Mouse (Mus musculus): ENCODE measurements around the gene Nhp2. TPM values are rescaled to one million over a fixed set of nuclear protein-coding genes. Genes with fewer than 3 reads are reported as not detected.

Nhp2 gene
- polyA plus RNA-seq, 1 experiment from 2014 or later: 155 TPM

GRCm38 (mm10) chr11:51638497-51638896 lies 19.0 kb downstream of the Nhp2 start:
- H3K36me3 ChIP-seq: peaks cover under 1% of the 10 kb centered on the region; the same call in 1 of the 2 replicates
- no peak for ATAC-seq (ENCODE audit: insufficient read depth, low FRiP score, low read depth)
- no peak overlapping the region for H3K4me3 ChIP-seq (replicated peaks)
- H3K9ac ChIP-seq: no peak overlapping the region
- peak overlapping the region; percentile 50 for H3K4me2 ChIP-seq
- WGBS: 65% methylated on average over 5 of the region's 5 CpGs
- peak overlapping the region; percentile 66 for H3K27ac ChIP-seq
- H3K9me3 ChIP-seq: no peaks in the 10 kb centered on the region
- H3K27me3 ChIP-seq (replicated peaks): no peaks in the 10 kb centered on the region
- H3K4me1 ChIP-seq: peaks cover 22% of the 10 kb centered on the region; the same call in 1 of the 2 replicates

GRCm38 (mm10) chr11:51640748-51641147 lies 21.2 kb downstream of the Nhp2 start:
- Histone ChIP-seq H3K9ac (no peak overlapping the region), H3K27ac (0 out of 2 replicates have a peak overlapping the region, but pooled peaks have one; percentile 16), H3K36me3 (peaks cover 5% of the 10 kb centered on the region; the same call in 1 of the 2 replicates), H3K4me2 (no peak overlapping the region), H3K4me1 (peaks cover 16% of the 10 kb centered on the region; the same call in 1 of the 2 replicates), H3K4me3 (replicated peaks) (no peak overlapping the region), H3K27me3 (replicated peaks) (no peaks in the 10 kb centered on the region), H3K9me3 (no peaks in the 10 kb centered on the region)
- no peak for ATAC-seq (ENCODE audit: insufficient read depth, low FRiP score, low read depth)
- WGBS: 74% methylated on average over 7 of the region's 7 CpGs

GRCm38 (mm10) chr11:51643202-51643601 lies 23.7 kb downstream of the Nhp2 start:
- no peak for ATAC-seq (ENCODE audit: insufficient read depth, low FRiP score, low read depth)
- WGBS: 68% methylated on average over 9 of the region's 9 CpGs
- H3K36me3 ChIP-seq: peaks cover 5% of the 10 kb centered on the region; the same call in 1 of the 2 replicates
- H3K27ac ChIP-seq: no peak overlapping the region
- H3K4me2 ChIP-seq: no peak overlapping the region
- peaks cover 13% of the 10 kb centered on the region for H3K4me1 ChIP-seq
- H3K9ac ChIP-seq: no peak overlapping the region
- no peaks in the 10 kb centered on the region for H3K9me3 ChIP-seq
- H3K27me3 ChIP-seq (replicated peaks): no peaks in the 10 kb centered on the region
- H3K4me3 ChIP-seq (replicated peaks): no peak overlapping the region

GRCm38 (mm10) chr11:51643761-51644160 lies 24.2 kb downstream of the Nhp2 start:
- Histone ChIP-seq H3K9ac (no peak overlapping the region), H3K36me3 (peaks cover 5% of the 10 kb centered on the region; the same call in 1 of the 2 replicates), H3K27me3 (replicated peaks) (no peaks in the 10 kb centered on the region), H3K4me1 (peaks cover 12% of the 10 kb centered on the region; the same call in 1 of the 2 replicates), H3K4me2 (no peak overlapping the region), H3K27ac (no peak overlapping the region), H3K9me3 (no peaks in the 10 kb centered on the region), H3K4me3 (replicated peaks) (no peak overlapping the region)
- 51% methylated on average over 15 of the region's 15 CpGs for WGBS
- no peak for ATAC-seq (ENCODE audit: insufficient read depth, low FRiP score, low read depth)

- Histone ChIP-seq H3K27me3 (replicated peaks) (no peaks in the 10 kb centered on the region), H3K4me3 (replicated peaks) (no peak overlapping the region), H3K4me1 (peaks cover 13% of the 10 kb centered on the region), H3K9me3 (no peaks in the 10 kb centered on the region), H3K36me3 (peaks cover 5% of the 10 kb centered on the region; the same call in 1 of the 2 replicates), H3K4me2 (no peak overlapping the region), H3K9ac (no peak overlapping the region), H3K27ac (no peak overlapping the region)
- ATAC-seq (ENCODE audit: insufficient read depth, low FRiP score, low read depth): no peak
- 79% methylated on average over 16 of the region's 16 CpGs for WGBS
Measured at GRCm38 (mm10) chr11:51644217-51644616, 24.7 kb downstream of the Nhp2 start.

GRCm38 (mm10) chr11:51645293-51645692 lies 25.8 kb downstream of the Nhp2 start:
- Histone ChIP-seq H3K27me3 (replicated peaks) (no peaks in the 10 kb centered on the region), H3K4me3 (replicated peaks) (no peak overlapping the region), H3K9ac (no peak overlapping the region), H3K27ac (no peak overlapping the region), H3K4me1 (peaks cover 24% of the 10 kb centered on the region), H3K36me3 (peaks cover 5% of the 10 kb centered on the region; the same call in 1 of the 2 replicates), H3K4me2 (no peak overlapping the region; the same call in 1 of the 2 replicates), H3K9me3 (no peaks in the 10 kb centered on the region)
- no peak for ATAC-seq (ENCODE audit: insufficient read depth, low FRiP score, low read depth)
- WGBS: 80% methylated on average over 13 of the region's 13 CpGs

- no peak overlapping the region for H3K27ac ChIP-seq
- H3K4me2 ChIP-seq: no peak overlapping the region
- no peak overlapping the region for H3K9ac ChIP-seq
- peaks cover 5% of the 10 kb centered on the region; the same call in 1 of the 2 replicates for H3K36me3 ChIP-seq
- H3K4me3 ChIP-seq (replicated peaks): no peak overlapping the region
- no peak for ATAC-seq (ENCODE audit: insufficient read depth, low FRiP score, low read depth)
- WGBS: 75% methylated on average over 7 of the region's 7 CpGs
- no peaks in the 10 kb centered on the region for H3K9me3 ChIP-seq
- H3K27me3 ChIP-seq (replicated peaks): no peaks in the 10 kb centered on the region
- H3K4me1 ChIP-seq: peaks cover 26% of the 10 kb centered on the region
Measured at GRCm38 (mm10) chr11:51646245-51646644, 26.7 kb downstream of the Nhp2 start.

- no peak for ATAC-seq (ENCODE audit: insufficient read depth, low FRiP score, low read depth)
- Histone ChIP-seq H3K4me1 (peaks cover 26% of the 10 kb centered on the region), H3K27ac (peak overlapping the region; percentile 68; the same call in 1 of the 2 replicates), H3K4me3 (replicated peaks) (no peak overlapping the region), H3K36me3 (peaks cover 5% of the 10 kb centered on the region; the same call in 1 of the 2 replicates), H3K4me2 (no peak overlapping the region), H3K9ac (no peak overlapping the region), H3K27me3 (replicated peaks) (no peaks in the 10 kb centered on the region), H3K9me3 (no peaks in the 10 kb centered on the region)
- 55% methylated on average over 15 of the region's 15 CpGs for WGBS
Measured at GRCm38 (mm10) chr11:51646751-51647667, 27.5 kb downstream of the Nhp2 start.

- peaks cover 4% of the 10 kb centered on the region; the same call in 1 of the 2 replicates for H3K36me3 ChIP-seq
- ATAC-seq (ENCODE audit: insufficient read depth, low FRiP score, low read depth): no peak
- H3K9ac ChIP-seq: no peak overlapping the region
- no peaks in the 10 kb centered on the region for H3K27me3 ChIP-seq (replicated peaks)
- 0 out of 2 replicates have a peak overlapping the region, but pooled peaks have one; percentile 97 for H3K4me2 ChIP-seq
- H3K4me1 ChIP-seq: peaks cover 25% of the 10 kb centered on the region
- WGBS: 19% methylated on average over 3 of the region's 3 CpGs
- no peaks in the 10 kb centered on the region for H3K9me3 ChIP-seq
- H3K4me3 ChIP-seq (replicated peaks): peak overlapping the region; percentile 78; the same call in 1 of the 2 replicates
- no peak overlapping the region for H3K27ac ChIP-seq
Measured at GRCm38 (mm10) chr11:51648566-51648965, 29.0 kb downstream of the Nhp2 start.

- H3K4me1 ChIP-seq: peaks cover 24% of the 10 kb centered on the region
- H3K27me3 ChIP-seq (replicated peaks): no peaks in the 10 kb centered on the region
- WGBS: 51% methylated on average over 11 of the region's 11 CpGs
- peak overlapping the region; percentile 78 for H3K4me3 ChIP-seq (replicated peaks)
- H3K9me3 ChIP-seq: no peaks in the 10 kb centered on the region
- peak overlapping the region; percentile 97 for H3K4me2 ChIP-seq
- ATAC-seq (ENCODE audit: insufficient read depth, low FRiP score, low read depth): no peak
- H3K36me3 ChIP-seq: no peaks in the 10 kb centered on the region
- peak overlapping the region; percentile 60 for H3K9ac ChIP-seq
- peak overlapping the region; percentile 1; the same call in 1 of the 2 replicates for H3K27ac ChIP-seq
Measured at GRCm38 (mm10) chr11:51649111-51649888, 29.8 kb downstream of the Nhp2 start.

GRCm38 (mm10) chr11:51649889-51650199 lies 30.3 kb downstream of the Nhp2 start:
- Histone ChIP-seq H3K27ac (0 out of 2 replicates have a peak overlapping the region, but pooled peaks have one; percentile 91), H3K4me2 (peak overlapping the region; percentile 97), H3K4me3 (replicated peaks) (peak overlapping the region; percentile 78), H3K9ac (peak overlapping the region; percentile 60), H3K4me1 (peaks cover 24% of the 10 kb centered on the region), H3K27me3 (replicated peaks) (no peaks in the 10 kb centered on the region), H3K36me3 (no peaks in the 10 kb centered on the region), H3K9me3 (no peaks in the 10 kb centered on the region)
- ATAC-seq (ENCODE audit: insufficient read depth, low FRiP score, low read depth): no peak
- WGBS: 5% methylated on average over 7 of the region's 7 CpGs

All from stomach, embryonic 15.5 days (tissue).